Mouse (Mus musculus) lung, postnatal 14 days (tissue): Measurements from ENCODE around the gene Ripk1.

ENCODE experiments used
- DNase-seq: peaks from one replicate; pipeline ENCODE4 v3.0.0; 2021

Gene Ripk1

DNA sequence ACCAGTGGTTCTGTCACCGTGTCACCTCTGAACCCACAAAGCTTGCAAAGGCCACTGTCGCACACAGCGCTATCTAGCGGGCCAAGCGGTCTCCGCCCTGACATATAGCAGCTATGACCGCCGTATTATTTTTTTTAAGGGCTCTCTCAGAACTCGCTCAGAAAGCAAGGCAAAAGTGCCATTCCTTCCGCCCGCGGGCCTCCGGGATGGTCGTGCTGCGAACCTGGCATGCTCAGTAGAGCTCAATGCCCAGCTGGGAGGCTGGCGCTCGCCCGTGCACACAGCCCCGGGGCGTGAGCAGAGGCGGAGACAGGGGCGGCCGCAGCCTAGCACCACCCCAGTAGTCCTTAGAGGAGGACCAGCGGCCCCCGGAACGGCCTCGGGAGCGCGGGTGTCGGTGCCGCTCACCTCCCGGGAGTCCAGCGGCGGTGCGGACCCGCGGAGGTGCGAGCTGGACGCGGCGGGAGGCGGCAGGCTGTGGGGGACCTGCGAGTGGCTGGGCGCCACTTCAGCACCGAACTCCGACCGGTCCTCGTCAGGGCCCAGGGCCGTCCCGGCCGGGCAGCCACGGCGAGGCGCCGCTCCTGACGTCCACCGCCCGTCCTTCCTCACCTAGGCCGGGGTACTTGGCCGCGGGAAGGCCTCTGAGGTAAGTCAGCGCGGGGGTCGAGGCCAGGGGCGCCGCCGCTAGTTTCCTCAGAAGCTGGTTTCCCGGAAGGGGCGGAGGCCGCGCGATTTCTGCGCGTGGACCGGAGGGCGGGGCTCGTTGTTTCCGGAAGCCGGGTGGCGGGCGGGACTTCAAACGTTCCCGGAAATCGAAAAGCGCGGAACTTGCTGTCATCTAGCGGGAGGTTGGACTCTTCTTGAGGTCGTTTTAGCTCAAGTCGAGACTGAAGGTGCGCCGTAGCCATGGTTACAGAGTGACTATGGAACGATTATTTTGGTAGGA is at the start of gene Ripk1, which contains the start of gene Serpinb6a:
TSS of gene Ripk1 (plus strand) at position 306 of the 949 bp plus-strand sequence.
TSS of gene Serpinb6a (minus strand) at position 737 of the 949 bp plus-strand sequence.
- peak; percentile 93 for DNase-seq

DNA sequence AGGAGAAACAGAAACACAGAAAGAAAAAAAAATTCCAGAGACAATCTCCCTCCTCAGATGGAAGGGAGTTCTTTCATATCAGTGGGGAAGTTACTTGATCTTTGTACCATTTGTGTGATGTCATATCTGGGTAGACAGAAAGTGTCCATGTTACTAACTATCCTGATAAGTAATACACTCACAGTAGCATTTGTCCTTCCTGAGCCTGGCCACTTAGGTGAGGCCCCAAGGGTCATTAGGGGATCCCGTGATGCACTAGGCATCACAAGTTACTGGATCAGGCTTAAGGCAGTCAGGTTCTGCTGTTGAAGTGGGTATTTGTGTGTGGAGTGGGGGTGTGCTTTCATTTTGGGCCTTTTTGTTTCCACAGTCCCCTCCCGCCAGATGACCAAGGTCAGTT is 49.2 kb upstream of the Ripk1 start:
- DNase-seq = no peak

DNA sequence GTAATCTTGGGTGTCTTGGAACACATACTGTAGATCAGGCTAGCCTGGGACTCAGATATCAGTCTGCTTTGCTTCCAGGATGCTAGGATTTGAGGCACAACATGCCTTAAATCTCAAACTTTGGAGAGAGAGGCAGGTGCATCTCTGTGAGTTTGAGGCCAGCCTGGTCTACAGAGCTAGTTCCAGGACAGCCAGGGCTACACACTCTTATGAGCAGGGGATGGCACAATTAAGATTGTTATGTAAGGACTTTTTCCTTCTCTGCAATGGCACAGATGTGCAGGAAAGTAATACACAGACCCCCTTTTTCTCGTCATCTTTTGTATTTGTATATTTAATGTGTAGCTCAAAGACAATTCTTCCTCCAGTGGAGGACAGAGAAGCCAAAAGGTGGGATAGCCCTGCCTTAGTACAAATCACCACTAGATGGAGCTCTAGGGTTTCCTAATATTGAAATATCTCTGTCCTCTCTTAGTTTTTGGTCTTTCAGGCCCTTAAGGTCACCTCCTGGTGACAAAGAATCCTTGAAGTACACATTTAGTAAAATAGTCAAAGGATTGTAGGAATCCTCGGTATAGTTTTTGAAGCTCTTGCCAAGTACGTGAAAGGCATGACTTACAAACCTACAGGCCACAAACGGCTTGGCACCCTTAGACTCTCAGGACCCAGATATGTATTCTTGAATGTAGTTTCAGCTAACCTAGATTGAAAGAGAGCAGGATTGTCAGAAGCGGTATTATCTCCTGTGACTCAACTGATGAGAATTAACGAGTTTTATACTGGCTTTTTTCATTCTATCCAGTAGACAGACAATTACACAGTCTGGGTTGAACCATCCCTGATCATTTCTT is 45.4 kb upstream of the Ripk1 start:
- peak; percentile 42 for DNase-seq

DNA sequence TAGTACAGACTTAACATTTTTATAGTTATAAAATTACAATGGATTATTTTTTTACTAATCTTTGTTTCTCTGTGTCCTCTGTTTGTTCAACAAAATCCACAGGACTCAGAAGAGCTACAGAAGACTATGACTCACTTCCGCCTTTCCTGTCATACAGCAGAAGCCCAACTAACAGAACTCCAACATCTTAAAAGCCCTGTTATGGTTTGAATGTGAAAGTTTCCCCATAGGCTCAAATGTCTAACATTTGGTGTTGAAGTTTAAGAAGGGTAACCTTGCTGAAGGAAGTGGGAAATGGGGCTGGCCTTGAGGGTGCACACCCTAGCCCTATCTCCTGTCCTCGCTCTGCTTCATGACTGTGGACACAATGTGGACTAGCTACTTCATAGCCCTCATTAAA is 42.4 kb upstream of the Ripk1 start:
- DNase-seq = no peak

DNA sequence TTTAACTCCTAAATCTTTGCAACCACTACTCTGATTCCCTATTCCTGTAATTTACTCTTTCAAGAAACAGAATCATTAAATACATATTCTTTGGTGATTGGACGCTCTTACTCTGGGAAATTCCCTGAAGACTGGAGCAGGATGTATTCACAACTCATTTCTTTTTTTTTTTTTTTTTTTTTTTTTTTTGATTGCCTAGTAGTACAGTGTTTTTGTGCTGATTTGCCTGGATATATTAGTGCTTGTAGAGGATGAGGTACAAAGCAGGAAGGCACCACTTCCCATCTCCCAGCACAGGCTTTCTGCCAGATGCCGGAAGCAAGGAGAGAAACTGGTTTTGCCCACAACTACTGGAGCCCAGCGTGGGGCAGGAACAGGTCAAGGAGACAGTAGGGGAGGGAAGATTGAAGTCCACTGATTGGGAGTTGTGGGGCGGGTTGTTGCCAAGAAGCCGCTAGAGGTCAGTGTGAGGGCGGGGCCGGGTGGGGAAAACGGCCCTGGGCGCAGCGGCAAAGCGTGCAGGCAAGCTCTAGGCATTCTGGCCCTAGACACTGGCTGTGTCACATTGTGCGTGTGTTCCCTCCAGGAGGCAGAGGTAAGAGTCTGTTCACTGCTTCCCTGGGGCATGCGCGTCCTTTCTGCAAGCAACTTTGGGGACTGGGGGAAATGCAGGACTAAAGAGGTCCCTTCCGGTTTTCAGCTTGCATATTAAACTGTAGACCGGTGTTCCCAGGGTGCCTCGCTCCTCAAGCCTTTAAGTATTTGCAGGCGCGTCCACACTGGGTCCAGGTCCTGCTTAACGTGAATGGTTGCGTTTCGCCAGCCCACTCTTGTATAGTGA is 37.7 kb upstream of the Ripk1 start, which contains the start of gene Nqo2:
TSS of gene Nqo2 (plus strand) at position 482 of the 841 bp plus-strand sequence.
- DNase-seq = peak; percentile 60

DNA sequence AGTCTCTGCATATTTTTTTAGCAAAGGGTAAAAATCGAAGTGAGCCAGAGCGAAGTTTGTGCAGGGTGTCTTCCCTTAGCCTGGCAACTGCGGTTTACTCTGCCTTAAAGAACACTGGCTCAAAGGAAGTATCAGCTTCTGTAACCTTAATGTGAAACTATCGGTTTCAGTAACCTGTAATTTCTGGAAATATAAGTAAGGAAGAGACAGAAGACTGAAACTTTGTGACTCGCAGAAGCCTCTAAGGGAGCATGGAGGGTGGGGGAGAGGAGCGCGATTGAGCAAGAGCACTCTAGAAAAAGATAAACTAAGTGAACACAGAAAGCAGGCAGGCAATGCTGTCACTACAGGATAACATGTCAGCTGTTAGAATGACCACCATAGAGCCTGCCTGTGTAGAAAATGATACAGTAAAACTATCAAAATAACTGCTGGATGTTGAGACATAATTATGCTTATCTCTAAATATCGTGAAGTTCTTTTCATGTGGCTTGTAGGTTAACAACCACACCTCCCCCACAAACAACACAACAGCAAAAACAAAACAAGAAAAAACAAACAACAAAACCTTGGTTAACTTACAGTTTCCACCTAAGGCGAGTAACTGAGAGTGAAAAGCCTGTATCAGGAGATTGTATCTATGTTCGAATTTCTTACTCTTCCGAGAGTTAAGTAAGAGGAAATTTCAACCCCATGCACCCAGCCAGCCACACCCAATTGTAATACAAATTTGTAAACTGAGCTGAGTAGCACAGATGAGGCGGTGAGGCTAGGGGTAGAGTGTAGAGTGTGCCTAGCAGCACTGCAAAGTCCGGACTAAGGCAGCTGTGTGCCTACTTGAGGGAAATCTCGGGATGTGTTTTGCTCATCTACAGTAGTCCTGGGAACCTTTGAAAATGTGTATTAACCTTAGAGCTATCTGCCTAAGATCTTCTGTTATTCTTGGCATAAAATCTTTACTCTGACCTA is 36.8 kb upstream of the Ripk1 start:
- DNase-seq = peak; percentile 26

DNA sequence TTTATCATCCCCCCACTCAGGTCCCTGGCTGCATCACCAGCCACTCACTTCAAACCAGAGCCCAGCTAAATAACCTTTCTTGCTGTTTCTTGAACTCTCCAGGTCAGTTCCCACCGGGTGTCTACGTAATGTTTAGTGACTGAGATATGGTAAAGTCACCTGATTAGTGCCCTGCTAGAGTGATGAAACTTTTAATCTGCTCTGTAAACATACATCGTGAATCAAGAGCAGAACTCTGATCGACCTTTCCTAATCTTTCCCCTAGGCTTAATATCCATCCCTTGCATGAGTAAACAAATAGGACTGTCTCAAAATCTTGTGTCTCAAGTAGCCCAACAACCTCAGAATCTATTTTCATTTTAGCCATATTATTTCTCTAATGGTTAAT is 36.1 kb upstream of the Ripk1 start:
- no peak for DNase-seq

DNA sequence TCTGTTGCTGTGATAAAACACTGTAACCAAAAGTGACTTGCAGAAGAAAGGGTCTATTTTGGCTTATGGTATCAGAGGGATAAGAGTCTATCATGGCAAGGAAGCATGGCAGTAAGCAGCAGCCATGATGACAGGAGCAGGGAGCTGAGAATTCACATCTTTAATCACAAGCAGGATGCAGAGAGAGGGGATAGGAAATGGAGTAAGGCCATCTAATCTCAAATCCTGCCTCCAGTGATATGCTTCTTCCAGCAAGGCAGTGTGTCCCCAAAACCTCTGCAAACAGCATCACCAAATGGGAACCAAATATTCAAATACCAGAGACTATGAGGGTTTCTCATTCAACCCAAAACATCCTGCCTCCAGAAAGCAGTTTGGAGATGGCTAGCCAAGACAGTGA is 35.6 kb upstream of the Ripk1 start:
- no peak for DNase-seq

DNA sequence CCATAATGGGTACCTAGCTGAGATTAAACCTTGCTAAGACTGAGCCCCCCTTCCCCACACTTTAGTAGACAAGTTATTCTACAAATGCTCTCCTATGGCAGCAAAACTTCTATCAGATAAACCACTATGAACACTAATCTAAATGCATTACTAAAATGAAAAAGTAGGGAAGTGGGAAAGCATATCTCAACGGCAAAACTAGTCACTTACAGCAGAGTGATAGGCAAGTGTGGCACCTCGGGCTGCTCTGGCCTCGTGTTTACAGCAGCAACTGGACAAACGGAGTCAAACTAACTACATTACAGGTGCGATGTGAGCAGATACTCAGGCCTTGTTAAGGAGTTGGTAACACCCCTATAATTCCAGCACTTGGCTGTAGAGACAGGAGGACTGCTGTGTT is 12.5 kb upstream of the Ripk1 start:
- DNase-seq = no peak

DNA sequence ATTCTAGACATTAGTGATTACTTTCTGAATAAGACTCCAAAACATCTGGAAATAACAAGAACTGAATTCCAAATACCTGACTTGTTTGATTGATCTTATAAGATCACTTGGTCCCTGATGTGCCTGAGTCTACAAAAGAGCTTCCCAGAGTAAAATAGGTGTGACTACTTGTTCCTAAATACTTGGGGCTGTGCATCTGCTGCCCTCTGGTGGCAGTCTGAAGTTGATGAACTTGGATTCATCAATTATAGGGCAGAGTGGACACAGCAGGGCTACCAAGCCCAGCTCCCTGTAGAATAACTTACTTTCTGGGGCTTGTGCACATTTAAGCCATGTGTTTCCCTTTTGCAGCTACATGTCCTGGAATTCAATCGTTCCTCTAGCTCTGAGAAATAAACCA is 7.0 kb upstream of the Ripk1 start:
- peak; percentile 84 for DNase-seq

DNA sequence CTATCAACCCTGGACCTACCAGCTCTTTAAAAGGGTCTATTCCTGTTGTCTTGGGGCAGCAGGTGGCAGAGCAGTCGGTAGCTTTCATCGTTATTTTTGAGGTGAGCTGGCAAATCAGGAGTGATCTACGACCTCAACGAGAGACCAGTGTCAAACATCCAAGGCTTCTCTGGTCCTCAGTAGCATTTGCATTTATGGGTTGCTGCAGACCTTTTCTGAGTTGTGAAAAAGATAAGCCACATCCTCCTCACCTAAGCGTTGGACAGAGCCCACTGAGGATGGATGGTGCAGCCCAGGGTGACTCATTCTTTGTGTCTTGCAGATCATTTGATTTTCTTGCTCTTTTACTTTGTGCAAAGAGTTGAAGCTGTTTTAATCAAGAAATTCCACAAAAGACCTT is 895 bp downstream of the Ripk1 start:
- no peak for DNase-seq

DNA sequence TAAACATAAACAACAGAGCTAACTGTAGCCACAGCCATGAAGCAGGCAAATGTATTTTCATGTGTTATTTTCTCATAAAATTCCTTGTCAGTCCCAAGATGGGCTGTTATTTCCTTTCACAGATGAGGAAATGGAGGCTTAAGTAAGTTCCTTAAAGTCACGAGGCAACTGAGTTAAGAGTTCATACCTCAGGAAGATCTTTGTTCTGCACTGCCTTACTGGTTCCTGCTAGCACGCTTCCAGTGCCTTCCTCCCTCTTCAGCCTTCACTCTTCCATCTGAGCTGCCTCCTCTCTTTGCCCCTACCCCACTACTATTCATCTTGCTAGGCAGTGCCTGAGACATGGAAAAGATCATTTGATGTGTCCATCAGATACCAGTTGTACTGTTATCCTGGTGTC is 5.1 kb downstream of the Ripk1 start:
- DNase-seq = no peak

DNA sequence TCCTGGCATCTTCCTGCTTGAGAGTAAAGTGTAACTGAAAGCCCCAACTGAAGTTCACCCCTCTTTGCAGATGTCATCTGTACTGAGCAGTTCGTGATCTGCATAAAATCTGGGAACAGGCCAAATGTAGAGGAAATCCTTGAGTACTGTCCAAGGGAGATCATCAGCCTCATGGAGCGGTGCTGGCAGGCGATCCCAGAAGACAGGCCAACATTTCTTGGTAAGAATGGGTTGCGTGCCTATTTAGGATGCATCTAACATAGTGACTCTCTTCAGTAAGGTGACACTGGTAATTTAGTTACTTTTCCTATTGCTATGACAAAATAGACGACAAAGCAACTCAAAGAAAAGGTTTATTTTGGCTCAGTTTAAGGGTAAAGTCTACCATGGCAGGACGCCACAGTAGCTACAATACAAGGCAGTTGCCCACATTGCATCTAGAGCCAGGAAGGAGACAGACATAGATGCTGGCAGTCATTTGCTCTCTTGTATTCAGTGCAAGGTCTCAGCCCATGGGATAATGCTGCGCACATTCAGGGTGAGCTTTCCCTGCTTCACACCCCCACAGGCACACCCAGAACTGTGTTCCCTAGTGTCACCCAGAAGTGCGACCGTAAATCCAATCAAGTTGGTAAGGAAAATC is 14.9 kb downstream of the Ripk1 start:
- no peak for DNase-seq

DNA sequence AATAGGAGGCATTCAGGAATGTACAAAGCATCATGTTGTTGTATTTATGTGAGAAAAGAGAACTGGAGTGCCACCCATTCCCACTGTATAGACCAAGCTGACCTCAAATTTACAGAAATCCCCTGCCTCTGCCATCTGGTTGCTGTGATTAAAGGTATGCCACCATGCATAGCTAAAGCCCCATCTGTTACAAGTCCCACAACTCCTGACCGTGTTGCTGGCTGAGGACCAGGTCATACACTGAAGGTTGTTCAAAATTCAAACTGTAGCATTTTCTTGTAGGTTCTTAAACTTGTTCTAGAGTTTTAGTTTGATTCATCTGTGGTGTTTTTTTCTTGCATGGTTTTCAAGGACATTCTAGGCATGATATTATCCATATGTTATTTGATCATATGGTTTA is 16.4 kb downstream of the Ripk1 start:
- no peak for DNase-seq

DNA sequence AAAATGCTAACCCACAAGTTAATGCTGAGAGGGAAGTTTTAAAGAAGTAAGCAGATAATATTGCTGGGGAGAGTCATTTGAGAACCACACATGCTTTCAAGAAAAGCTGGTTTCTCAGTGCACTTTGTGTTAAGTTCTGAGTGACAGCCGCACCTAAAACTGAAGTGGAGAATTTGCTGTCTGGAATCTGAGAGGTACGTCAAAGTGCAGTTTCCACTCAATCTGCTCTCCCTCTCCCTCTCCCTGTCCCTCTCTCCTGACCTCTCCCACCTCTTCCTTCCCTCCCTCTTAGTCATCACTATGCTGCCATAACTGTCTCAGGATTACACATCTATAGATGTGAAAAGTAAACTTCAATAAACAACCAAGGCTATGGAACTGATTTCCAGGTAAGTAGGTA is 19.8 kb downstream of the Ripk1 start:
- no peak for DNase-seq

DNA sequence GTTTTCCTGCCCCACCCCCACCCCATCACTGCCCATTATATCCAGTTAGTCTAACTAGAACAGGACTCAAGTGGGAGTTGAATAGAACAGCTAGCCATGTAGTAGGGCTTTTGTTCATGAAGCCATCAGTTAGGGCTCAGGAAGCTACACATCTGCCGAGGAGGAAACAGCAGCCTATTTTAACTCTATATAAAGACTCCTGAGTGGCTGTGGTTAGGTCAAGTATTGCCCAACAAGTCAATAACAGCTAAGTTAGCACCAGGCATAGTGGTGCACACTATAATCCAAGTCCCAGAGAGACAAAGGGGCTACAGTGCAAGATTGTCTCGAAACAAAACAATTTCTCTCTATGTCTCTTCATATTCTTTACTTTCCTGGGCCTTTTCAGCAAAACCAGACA is 29.9 kb downstream of the Ripk1 start:
- DNase-seq = no peak

DNA sequence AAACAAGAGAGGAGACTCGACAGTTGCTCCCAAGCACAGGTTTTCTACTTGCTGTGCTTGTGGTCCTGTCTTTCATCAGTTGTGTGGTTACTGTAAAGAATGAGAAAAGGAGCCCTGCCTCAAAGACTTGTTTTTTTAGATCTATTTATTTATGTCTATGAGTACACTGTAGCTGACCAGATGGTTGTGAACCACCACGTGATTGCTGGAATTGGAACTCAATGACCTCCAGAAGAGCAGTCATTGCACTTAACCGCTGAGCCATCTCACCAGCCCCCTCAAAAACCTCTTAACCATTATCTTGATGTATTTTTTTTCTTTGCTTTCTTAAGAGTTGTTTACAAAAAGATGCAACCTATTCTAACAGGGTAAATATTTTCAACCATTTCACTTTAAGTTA is 33.3 kb downstream of the Ripk1 start:
- no peak for DNase-seq

DNA sequence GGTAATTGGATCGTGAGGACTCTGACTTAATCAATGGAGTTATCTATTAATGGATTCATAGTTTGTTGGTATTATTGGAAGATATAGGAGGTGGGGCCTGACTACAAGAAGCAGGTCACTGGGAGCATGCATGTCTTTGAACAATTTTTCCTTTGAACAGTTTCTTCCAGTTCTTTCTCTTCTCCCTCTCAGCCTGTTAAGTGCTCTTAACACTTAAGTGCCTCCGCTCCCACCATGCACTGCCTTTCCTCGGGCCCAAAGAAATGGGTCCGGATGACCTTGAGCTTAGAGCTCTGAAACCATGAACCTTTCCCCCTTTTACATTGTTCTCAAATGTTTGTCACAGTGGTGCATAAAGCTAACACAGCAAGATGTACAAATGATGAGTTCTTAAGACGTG is 34.6 kb downstream of the Ripk1 start:
- DNase-seq = no peak

DNA sequence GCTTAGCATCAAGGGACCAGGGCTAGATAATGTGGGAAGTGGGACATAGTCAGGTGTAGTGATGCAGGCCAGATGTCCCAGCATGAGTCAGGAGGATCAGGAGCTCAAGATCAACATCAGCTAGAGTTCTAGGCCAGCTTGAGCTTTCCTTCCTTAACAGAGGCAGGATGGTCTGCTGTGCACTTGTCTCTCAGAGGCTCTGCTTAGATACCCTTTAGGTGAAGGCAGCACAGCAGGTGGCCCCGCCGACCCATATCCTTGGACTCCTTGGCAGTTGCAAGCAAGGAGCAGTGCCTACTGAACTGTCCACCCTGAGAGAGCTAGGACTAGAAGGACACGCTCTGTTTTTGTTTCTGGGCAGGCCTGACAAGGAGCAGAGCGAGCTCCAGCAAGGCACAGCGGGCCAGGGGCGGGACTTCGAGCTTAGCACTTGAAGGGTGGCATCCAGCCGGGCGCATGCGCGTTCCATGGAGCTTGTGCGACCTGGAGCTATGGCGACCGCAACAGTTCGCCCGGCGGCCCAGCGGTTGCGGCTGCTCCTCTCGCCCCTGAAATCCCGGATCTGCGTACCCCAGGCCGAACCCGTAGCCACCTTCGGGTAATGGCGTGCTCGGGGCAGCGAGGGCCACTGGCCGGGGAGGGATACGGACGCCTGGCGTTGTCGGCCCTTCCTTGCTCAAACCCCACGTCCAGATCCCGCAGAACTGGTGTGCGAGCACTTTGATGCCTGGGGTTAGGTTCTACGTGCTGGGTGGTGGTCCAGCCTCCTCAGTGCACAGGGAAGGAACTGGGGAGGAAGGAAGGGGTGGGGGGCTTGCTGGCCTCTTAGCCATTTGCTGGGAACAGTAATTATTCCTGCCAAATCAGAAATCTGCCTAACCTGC is 35.3 kb downstream of the Ripk1 start, which contains the start of gene Bphl:
TSS of gene Bphl (plus strand) at position 426 of the 884 bp plus-strand sequence.
- DNase-seq = peak; percentile 93

DNA sequence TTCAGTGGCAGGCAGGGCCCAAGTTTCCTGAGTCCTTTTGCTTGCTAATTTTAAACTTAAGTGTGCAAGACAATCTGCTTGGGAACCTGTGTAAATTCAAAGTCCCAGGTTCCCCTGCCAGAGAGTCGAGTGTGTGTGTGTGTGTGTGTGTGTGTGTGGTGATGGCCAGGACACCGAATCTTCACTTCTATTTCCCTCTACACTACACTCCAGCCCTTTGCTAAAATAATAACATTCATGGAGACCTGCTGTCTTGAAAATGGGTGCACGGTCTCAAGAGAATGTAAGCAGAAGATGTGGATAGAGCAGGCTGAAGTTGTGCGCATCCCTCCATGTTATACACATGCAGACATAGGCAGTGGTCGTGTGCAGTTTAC is 35.9 kb downstream of the Ripk1 start:
- no peak for DNase-seq
